Mouse (Mus musculus): ENCODE data around the gene Ttc19.

GRCm38 (mm10) chr11:62320097-62320496, 38.8 kb downstream of the Ttc19 start:
- no peak for TF ChIP-seq POLR2A (IDR thresholded peaks at IDR 0.05; ENCODE audit: borderline replicate concordance, extremely low read depth, insufficient read depth, insufficient read length, poor library complexity, severe bottlenecking)
- TF ChIP-seq CTCF (IDR thresholded peaks at IDR 0.05; ENCODE audit: borderline replicate concordance, extremely low read depth, insufficient read depth, insufficient read length): no peak

Measured in brain, embryonic 14.5 days (tissue).